Mouse (Mus musculus) small intestine, adult 2 months (tissue): Measurements from ENCODE around the gene Xylt2. TPM values are rescaled to one million over a fixed set of nuclear protein-coding genes. Genes with fewer than 3 reads are reported as not detected.

Experiments used
- H3K27ac ChIP-seq: fragments of 200-500 bp; 2 replicates; pipeline ENCODE4 v1.5.1; 2012; ENCODE audit warnings: low read depth, low read length, control low read depth, inconsistent platforms; ENCODE audit not compliant: insufficient read depth
- H3K27me3 ChIP-seq: fragments of 200-500 bp; 2 replicates; pipeline ENCODE4 v1.6.1; 2012; ENCODE audit warnings: mild to moderate bottlenecking, moderate library complexity, low read length, inconsistent platforms; ENCODE audit not compliant: control insufficient read depth, insufficient read depth
- H3K36me3 ChIP-seq: fragments of 200-500 bp; 2 replicates; pipeline ENCODE4 v1.6.1; 2012; ENCODE audit warnings: mild to moderate bottlenecking, low read length, control low read depth, inconsistent platforms; ENCODE audit not compliant: control insufficient read depth, insufficient read depth
- H3K4me1 ChIP-seq: fragments of 200-500 bp; 2 replicates; pipeline ENCODE4 v1.6.1; 2012; ENCODE audit warnings: low read length, inconsistent platforms, mixed read lengths; ENCODE audit not compliant: control insufficient read depth, insufficient read depth, insufficient read length
- H3K4me3 ChIP-seq: fragments of 200-500 bp; 2 replicates; pipeline ENCODE4 v1.5.1; 2012; ENCODE audit warnings: low read depth, mild to moderate bottlenecking, control low read depth, inconsistent platforms, low read length, moderate library complexity
- CTCF ChIP-seq: fragments of 200-500 bp; IDR thresholded peaks from 2 replicates; pipeline ENCODE4 v1.5.1; 2012; ENCODE audit warnings: low read depth, mild to moderate bottlenecking, control low read depth, inconsistent platforms, low read length, moderate library complexity, mixed read lengths; ENCODE audit not compliant: insufficient replicate concordance, insufficient read length; ENCODE audit errors: extremely low read depth
- POLR2A ChIP-seq: fragments of 200-500 bp; IDR thresholded peaks from 2 replicates; pipeline ENCODE4 v1.6.1; 2012; ENCODE audit warnings: low read depth, mild to moderate bottlenecking, control low read depth, inconsistent platforms, low read length, moderate library complexity
- WGBS: fragments of 180-500 bp; shearing (Covaris S2); methylation state at CpG from one replicate; pipeline ENCODE4 v1.1.7; 2018; 5-methylcytosine and 5-hydroxymethylcytosine counted together
- polyA plus RNA-seq: library from polyadenylated mRNA; depleted of rRNA; stranded (reverse); fragments of >200 nt; gene quantifications from 2 replicates; pipeline ENCODE4 v1.2.3, GENCODE M21; 2012

The Xylt2 gene
- polyA plus RNA-seq, 1 experiment, result 27.0 TPM

DNA sequence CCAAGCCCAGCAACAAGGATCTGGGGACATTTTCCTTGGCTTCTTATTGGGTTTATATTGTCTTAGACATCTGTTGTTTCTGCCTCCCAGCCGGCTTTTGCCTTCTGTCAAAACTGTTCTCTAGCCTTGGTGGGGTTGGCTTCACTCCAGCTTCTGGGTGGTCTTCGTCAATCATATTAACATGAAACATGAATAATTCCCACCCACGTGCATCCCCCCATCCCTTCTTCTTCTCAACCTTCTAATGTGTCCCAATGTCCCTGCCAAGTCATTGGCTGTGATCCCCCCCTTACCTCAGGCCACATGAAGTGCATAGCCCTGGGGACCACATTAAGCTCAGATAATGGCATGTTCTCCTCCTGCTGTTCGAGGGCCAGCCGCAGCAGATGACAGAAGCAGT, 27.2 kb upstream of the Xylt2 start, which contains the start of gene Gm11541:
Gene Gm11541, minus strand, starts transcription at position 28 of the 400 bp plus-strand sequence.
- H3K4me1 ChIP-seq, result peaks cover 4% of the 10 kb centered on the region
- no peaks in the 10 kb centered on the region for H3K27me3 ChIP-seq
- no peak within 1 kb of the TSS for H3K27ac ChIP-seq
- no peak within 1 kb of the TSS for H3K4me3 ChIP-seq
- H3K36me3 ChIP-seq, result no peaks in the 10 kb centered on the region
- 76% methylated on average over 5 of the region's 5 CpGs for WGBS
- TF ChIP-seq CTCF, result no peak
- TF ChIP-seq POLR2A, result no peak

GRCm38 (mm10) chr11:94704020-94704419, 26.7 kb upstream of the Xylt2 start:
- no peaks in the 10 kb centered on the region for H3K36me3 ChIP-seq
- TF ChIP-seq CTCF, result no peak
- no peak for TF ChIP-seq POLR2A
- peaks cover 4% of the 10 kb centered on the region for H3K4me1 ChIP-seq
- 54% methylated on average over 7 of the region's 7 CpGs for WGBS
- H3K27ac ChIP-seq, result no peak overlapping the region
- H3K4me3 ChIP-seq, result no peak overlapping the region
- no peaks in the 10 kb centered on the region for H3K27me3 ChIP-seq

GRCm38 (mm10) chr11:94702216-94702610, 24.9 kb upstream of the Xylt2 start:
- Histone ChIP-seq H3K4me1 (peaks cover 4% of the 10 kb centered on the region), H3K4me3 (no peak overlapping the region), H3K27ac (no peak overlapping the region), H3K36me3 (no peaks in the 10 kb centered on the region), H3K27me3 (no peaks in the 10 kb centered on the region)
- 22% methylated on average over 3 of the region's 3 CpGs for WGBS
- TF ChIP-seq CTCF (no peak), POLR2A (no peak)

- 0 out of 2 replicates have a peak overlapping the region, but pooled peaks have one; percentile 5 for H3K4me3 ChIP-seq
- no peak overlapping the region for H3K27ac ChIP-seq
Measured at GRCm38 (mm10) chr11:94701401-94702215, 24.3 kb upstream of the Xylt2 start.

DNA sequence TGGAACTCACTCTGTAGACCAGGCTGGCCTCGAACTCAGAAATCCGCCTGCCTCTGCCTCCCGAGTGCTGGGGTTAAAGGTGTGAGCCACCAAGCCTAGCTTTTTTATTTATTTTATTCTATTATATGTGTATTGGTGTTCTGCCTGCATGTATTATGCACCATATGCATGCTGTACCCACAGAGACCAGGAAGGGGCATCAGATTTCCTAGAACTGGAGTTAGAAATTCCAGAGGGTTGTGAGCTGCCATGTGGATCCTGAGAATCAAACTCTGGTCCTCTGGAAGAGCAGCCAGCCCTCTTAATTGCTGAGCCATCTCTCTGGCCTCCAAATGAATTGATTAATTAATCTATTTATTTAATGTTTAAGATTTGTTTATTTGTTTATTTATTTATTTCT, 22.1 kb upstream of the Xylt2 start:
- Histone ChIP-seq H3K36me3 (no peaks in the 10 kb centered on the region), H3K27ac (no peak overlapping the region), H3K4me1 (peaks cover 4% of the 10 kb centered on the region), H3K27me3 (no peaks in the 10 kb centered on the region), H3K4me3 (no peak overlapping the region)
- WGBS, result 95% methylated on average over 3 of the region's 3 CpGs
- no peak for TF ChIP-seq CTCF
- no peak for TF ChIP-seq POLR2A

More at GRCm38 (mm10) chr11:94701401-94702215, 24.3 kb upstream of the Xylt2 start:
- WGBS, result 41% methylated on average over 27 of the region's 27 CpGs
- Histone ChIP-seq H3K4me1 (peaks cover 4% of the 10 kb centered on the region), H3K27me3 (no peaks in the 10 kb centered on the region), H3K36me3 (no peaks in the 10 kb centered on the region)
- TF ChIP-seq CTCF (no peak), POLR2A (no peak)

- TF ChIP-seq CTCF, result no peak
- no peak for TF ChIP-seq POLR2A
- H3K4me3 ChIP-seq, result no peak overlapping the region
- H3K4me1 ChIP-seq, result peaks cover 4% of the 10 kb centered on the region
- no peaks in the 10 kb centered on the region for H3K36me3 ChIP-seq
- H3K27ac ChIP-seq, result peak overlapping the region; percentile 61
- WGBS, result 46% methylated on average over 13 of the region's 13 CpGs
- no peaks in the 10 kb centered on the region; the same call in 1 of the 2 replicates for H3K27me3 ChIP-seq
Measured at GRCm38 (mm10) chr11:94697703-94698464, 20.6 kb upstream of the Xylt2 start.

DNA sequence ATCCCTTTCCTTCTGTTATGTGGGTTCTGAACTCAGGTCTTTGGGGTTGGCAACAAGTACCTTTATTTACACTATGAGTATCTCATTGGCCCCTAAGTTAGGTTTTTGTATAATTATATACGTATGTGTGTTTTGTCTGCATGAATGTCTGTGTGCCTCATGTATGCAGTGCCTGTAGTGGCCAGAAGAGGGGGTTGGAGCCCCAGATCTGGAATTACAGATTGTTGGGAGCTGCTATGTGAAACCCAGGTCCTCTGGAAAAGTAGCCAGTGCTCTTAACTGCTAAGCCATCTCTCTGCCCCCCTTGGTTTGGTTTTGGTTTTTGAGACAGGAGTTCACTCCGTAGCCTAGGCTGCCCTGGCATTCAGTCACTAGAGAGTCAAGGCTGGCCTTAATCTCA, 19.8 kb upstream of the Xylt2 start:
- Histone ChIP-seq H3K36me3 (no peaks in the 10 kb centered on the region), H3K27me3 (no peaks in the 10 kb centered on the region; the same call in 1 of the 2 replicates), H3K27ac (no peak overlapping the region), H3K4me1 (peaks cover 4% of the 10 kb centered on the region), H3K4me3 (no peak overlapping the region)
- TF ChIP-seq POLR2A (no peak), CTCF (0 out of 2 replicates have a peak, but pooled peaks have one; percentile 21)
- 93% methylated on average over 2 of the region's 2 CpGs for WGBS
